Mouse (Mus musculus) lung, postnatal 14 days (tissue): Measurements from ENCODE around the gene Ankrd54.
"Not testable (repeated sequence)": the region's sequence is repeated elsewhere in the genome, so short reads cannot be mapped to it uniquely, and the experiment has no call there.

Experiments used
- DNase-seq: peaks from one replicate; pipeline ENCODE4 v3.0.0; 2021

Ankrd54 gene

GRCm38 (mm10) chr15:79040501-79041416 lies 21.9 kb downstream of the Ankrd54 start:
- DNase-seq = no peak

DNA sequence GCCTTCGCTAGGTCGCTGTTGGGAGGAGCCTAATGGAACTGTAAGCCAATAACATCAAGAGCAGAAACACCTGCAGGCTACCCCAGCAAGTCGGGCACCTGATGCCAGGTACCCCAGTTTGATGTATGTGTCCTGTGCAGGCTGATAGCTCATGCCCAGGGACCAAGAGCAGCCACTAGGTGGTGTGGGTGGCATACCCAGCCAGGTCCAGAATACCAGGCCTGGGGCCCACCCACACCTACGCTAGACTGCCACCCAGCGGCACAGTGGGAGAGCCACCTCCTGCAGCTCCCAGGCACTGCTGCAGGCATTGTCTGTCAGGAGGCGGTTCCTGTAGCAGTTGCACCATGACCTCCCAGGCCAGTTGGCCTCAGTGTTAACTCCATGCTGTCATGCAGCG lies 23.8 kb downstream of the Ankrd54 start:
- peak; percentile 90 for DNase-seq

- no peak for DNase-seq
Observed at GRCm38 (mm10) chr15:79038331-79038730, 24.4 kb downstream of the Ankrd54 start.

DNA sequence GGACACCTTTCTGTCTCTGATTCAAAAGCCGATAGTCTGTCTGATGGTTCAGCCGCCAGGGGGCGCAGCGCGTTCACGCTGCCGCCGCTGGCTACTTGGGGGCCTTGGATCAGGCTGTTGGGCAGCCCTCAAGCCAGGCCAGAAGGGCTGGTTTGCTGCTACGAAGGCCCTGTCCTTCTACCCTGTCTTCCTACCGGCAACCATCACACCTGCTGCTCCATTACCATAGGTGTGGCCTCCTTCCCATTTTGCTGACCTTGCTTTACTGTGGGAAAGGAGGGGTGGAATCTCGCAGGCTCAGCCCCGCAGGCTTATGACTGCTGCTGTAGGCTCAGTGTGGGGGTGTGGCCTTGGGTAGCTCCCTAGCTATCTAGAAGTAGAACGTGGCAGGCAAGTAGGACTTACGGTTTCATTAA lies 24.8 kb downstream of the Ankrd54 start:
- peak; percentile 85 for DNase-seq

DNA sequence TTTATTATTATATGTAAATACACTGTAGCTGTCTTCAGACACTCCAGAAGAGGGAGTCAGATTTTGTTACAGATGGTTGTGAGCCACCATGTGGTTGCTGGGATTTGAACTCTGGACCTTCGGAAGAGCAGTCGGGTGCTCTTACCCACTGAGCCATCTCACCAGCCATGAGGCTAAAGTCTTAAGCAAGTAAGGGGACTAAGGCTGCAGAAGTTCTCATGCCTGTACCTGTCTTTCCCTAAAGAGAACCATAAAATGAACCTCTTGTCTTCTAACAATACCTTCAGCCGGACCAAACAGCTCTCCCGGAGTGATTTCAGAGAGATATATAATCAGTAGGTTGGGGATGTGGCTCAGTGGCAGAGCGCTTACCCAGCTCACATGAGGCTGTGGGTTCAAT lies 30.8 kb downstream of the Ankrd54 start:
- not testable (repeated sequence) for DNase-seq

- DNase-seq = peak; percentile 87
Observed at GRCm38 (mm10) chr15:79030551-79031435, 31.9 kb downstream of the Ankrd54 start.

DNA sequence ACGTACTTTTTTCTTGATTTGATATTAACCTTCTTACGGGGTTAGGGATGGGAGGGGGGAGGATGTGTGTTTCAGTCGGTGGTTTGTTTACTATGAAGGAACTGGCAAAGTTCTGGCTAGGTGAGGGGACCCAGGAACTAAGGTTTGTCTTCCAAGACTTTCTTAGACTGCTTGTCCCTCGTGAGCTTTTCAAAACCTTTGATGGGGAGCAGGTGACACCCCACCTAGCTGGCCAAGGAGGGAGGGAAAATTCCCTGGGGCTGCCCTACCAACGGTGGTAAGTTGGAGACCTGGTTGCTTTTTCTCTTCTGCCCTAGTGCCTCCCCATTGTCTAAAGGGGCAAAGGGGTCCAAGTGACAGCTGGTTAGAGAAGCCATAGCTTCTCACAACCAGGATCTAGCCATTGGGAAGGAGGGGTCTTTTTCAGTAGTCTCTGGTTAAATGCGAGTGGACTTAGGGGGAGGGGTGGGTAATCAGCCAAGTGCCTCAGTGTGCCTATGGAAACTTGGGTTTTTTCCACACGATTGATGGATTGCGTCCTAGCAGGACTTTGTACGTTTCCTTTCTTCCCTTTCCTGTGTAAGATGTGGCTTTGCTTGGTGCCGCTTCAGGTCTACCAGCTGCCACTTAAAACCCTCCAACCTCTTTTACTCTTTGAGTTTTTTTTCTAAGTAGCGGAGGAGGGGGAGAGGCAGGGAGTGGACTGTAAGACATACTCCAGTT lies 33.0 kb downstream of the Ankrd54 start:
- no peak for DNase-seq

- DNase-seq = no peak
Observed at GRCm38 (mm10) chr15:79028823-79029484, 33.7 kb downstream of the Ankrd54 start.

- peak; percentile 96 for DNase-seq
Observed at GRCm38 (mm10) chr15:79028237-79028738, 34.4 kb downstream of the Ankrd54 start, which contains the start of gene H1f0. Gene H1f0 (plus strand): TSS chr15:79028450.

DNA sequence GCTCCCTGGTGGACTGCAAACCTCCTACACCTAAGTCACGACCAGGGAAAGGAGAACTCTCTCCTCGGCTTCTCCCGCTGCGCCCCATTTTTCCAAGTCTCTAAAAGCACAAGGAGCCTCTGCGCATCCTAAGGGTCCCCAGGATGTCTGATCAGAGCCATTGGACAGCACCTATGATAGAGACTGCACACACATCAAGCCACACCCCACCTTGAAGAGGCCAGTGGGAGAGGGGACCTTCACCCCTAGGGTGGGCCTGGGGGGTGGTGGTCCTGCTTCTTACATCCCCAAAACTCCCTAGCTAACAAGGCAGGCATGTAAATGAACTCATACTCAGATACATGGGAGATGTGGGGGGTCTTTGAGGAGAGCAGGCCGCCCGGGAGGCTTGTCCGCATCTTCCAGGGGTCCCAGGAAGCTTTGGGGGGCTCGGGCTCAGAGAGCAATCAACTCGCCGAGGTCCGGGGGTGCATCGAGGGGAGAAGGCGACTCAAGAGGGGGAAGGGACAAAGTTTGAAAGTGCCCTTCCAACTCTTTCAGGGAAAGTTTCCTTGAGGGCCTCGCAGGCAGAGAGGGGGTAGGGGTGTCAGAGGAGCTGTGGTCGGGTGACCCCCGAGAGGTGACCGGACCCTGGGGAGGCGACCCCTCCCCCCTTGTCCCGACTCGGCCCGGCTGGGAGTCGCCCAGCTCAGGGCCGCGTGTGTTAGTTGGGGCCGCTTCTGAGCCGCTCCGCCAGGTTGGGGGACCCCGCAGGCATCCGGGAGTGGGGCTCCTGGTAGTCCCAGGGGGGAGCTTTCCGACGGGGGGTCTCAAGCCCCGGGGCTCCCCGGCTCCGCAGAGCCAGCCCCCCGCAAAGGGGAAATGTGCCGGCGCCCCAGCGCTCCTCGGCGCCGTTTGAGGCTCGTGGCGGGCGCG lies 35.1 kb downstream of the Ankrd54 start:
- peak; percentile 49 for DNase-seq

DNA sequence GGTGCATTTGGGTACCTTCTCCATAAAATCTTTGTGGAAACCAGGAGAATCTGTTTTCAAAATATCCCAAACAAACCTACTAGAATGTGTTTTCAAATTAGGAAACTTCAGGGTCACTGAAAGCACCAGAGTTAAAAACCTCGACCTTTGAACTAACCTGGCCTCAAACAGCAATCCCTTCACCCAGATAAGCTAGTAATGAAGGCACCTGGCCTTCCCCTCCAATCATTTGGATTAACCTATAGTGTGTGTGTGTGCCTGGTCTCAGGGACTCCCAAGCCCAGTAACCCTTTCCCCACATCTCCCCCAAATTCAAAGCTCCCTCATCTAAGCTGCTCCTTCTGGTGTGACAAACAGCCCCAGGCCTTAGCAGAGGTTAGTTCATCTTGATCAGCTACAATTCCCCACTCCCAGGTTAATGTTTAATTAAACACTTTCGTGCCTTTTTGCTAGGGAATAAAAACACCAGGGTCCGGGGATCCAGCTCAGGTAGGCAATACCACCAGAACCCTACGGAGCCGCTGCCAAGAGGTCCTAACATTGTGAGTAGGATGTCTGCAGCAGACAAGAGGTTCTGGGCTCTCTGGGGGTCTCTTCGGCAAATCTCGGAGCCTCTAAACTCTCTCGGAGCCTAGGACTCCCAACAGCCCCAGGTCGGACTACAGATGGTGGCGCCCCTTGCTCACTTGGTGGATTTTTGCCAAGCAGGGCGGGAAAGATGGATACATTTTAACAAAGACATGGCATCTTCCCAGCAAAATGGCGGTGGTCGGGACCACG lies 36.0 kb downstream of the Ankrd54 start:
- no peak for DNase-seq

DNA sequence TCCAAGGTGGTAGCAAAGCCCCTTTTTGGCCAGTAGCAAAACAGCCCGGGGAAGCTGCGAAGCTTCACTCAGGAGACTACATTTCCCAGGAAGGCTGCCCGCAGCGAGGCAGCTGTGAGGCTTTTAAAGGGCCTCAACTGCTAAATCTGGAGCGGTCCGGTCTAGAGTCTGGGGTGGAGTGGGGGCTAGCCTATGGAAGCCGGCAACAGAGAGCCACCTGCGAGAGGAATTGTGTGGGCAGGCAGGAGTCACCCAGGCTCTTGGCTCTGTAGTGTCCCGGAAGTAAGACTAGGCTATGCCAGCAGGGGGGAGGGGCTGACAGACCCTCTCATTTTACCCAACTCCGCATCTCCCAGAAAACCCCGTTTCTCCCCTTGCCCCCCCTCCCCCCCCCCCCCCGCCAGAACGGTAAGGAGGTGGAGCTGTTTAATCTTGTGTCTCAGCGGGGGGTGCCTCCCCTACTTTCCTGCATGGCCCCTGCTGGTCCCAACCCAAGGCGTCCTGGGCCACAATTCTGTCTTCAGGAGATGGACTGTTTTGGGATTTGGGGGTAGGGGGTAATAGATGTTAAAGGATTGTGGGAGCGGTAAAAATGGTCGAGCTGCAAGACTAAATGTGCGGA lies 36.9 kb downstream of the Ankrd54 start:
- no peak for DNase-seq

GRCm38 (mm10) chr15:79023366-79023765 lies 39.3 kb downstream of the Ankrd54 start:
- DNase-seq = no peak

DNA sequence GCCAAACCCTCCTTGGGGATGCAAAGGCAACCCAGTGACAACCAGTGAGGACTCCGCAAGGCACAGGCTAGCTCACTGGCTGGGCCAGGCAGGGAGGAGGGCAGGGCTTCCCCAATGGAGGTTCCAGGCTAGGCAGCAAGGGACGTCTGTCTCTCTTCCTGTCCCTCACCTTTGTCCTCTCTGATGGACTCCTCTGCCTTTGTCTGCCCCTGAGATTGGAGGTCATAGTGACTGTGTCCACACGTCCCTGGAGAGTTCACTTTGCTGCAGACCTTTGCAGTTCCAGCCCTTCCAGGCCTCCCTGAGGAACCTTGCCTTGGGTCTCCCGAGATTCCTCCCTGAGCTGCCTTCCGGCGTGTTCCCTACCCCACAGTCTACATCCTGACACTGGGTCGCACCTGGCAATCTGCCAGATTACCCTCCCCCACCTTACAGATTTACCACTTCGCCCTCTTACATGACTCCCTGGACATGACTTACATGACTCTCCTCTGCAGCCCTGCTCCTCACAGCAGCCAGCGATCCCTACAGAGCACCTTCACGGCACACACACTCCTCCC lies 39.9 kb downstream of the Ankrd54 start:
- no peak for DNase-seq

- no peak for DNase-seq
Observed at GRCm38 (mm10) chr15:79018886-79019285, 43.8 kb downstream of the Ankrd54 start.

GRCm38 (mm10) chr15:79018191-79018590 lies 44.5 kb downstream of the Ankrd54 start:
- no peak for DNase-seq

GRCm38 (mm10) chr15:79013382-79013781 lies 49.3 kb downstream of the Ankrd54 start:
- no peak for DNase-seq

DNA sequence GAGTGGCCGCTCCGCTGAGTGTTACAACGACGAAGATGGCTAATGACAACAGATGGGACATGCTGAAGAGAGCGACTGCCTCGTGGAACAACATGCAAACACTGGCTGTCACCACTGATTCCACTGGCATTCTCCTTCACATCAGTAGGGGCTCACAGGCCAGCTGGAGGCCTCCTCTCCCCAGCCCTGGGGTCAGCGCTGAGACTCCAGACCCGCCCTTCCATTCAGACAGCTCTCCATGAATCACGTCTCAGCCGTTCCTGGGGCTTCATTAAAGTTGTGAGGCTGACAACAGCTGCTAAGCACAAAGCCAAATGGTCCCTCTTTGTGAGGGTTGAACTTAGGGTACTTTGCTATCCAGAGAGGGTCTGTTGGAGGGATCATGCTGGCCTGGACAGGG lies 51.1 kb downstream of the Ankrd54 start:
- DNase-seq = no peak

GRCm38 (mm10) chr15:79009734-79010133 lies 53.0 kb downstream of the Ankrd54 start:
- no peak for DNase-seq
